Mouse (Mus musculus) cortical plate, adult 2 months (tissue): Measurements from ENCODE around the gene Dus1l. TPM values are rescaled to one million over a fixed set of nuclear protein-coding genes. Genes with fewer than 3 reads are reported as not detected.

Source experiments
- H3K27ac ChIP-seq: fragments of 200-500 bp; 2 replicates; pipeline ENCODE4 v1.5.1; 2012; ENCODE audit warnings: low read length, control low read depth, inconsistent platforms; ENCODE audit not compliant: insufficient read depth
- H3K4me1 ChIP-seq: fragments of 200-500 bp; 2 replicates; pipeline ENCODE4 v1.6.1; 2011; ENCODE audit warnings: low read length; ENCODE audit not compliant: control insufficient read depth, insufficient read depth
- H3K4me3 ChIP-seq: fragments of 200-500 bp; 2 replicates; pipeline ENCODE4 v1.5.1; 2011; ENCODE audit warnings: mild to moderate bottlenecking, low read length, control low read depth; ENCODE audit not compliant: insufficient read depth
- CTCF ChIP-seq: fragments of 200-500 bp; IDR thresholded peaks from 2 replicates; pipeline ENCODE4 v1.5.1; 2011; ENCODE audit warnings: mild to moderate bottlenecking, control low read depth, low read length; ENCODE audit not compliant: insufficient read depth; ENCODE audit errors: extremely low read depth
- POLR2A ChIP-seq: fragments of 200-500 bp; IDR thresholded peaks from 2 replicates; pipeline ENCODE4 v1.6.1; 2011; ENCODE audit warnings: mild to moderate bottlenecking, low read length, control low read depth; ENCODE audit not compliant: insufficient read depth; ENCODE audit errors: extremely low read depth
- polyA plus RNA-seq: library from polyadenylated mRNA; depleted of rRNA; stranded (reverse); fragments of >200 nt; gene quantifications from 2 replicates; pipeline ENCODE4 v1.2.3, GENCODE M21; 2012; rRNA removed

Gene Dus1l
- polyA plus RNA-seq, 1 experiment: 49.8 TPM

- TF ChIP-seq POLR2A (no peak), CTCF (no peak)
- Histone ChIP-seq H3K4me3 (no peak overlapping the region), H3K4me1 (no peaks in the 10 kb centered on the region), H3K27ac (no peak overlapping the region)
Measured at GRCm38 (mm10) chr11:120761811-120762671, 34.2 kb downstream of the Dus1l start.

DNA sequence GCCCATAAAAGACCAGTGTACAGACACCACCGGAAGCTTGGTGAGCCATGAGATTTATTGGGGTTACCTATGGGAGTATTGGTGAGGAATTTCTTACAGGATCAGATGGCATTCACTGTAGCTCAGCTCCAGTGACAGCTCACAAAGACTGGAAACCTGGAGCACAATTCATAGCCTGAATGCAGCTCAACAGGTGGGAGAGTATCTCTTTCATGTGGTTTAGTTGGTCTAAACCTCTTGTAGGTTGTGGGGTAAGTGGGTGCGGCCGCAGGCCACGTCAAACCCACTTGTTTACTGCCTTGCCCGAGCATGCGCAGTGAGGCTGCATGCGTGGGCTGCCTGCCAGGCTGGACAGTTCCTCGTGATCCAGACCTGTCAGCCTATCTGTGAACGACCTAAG lies 36.0 kb downstream of the Dus1l start:
- Histone ChIP-seq H3K4me3 (no peak overlapping the region), H3K4me1 (no peaks in the 10 kb centered on the region), H3K27ac (no peak overlapping the region)
- TF ChIP-seq POLR2A (no peak), CTCF (no peak)

DNA sequence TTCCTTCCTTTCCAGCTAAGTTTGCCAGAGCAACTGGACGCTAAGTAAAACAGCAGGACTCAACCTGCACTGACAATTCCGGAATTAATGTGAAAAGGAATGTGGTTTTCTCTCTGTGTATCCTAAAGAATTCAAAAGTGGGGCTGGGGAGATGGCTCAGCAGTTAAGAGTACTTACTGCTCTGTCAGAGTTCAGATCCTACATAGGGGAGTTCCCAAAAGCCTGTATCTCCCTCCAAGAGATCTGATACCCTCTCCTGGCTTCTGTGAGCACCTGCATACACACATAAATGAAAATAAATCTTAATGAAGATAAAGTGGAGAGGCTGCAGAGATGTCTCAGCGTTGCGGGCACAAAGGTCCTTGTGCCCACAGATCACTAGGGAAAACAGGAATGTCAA lies 44.6 kb downstream of the Dus1l start:
- TF ChIP-seq CTCF (no peak), POLR2A (no peak)
- Histone ChIP-seq H3K4me1 (no peaks in the 10 kb centered on the region), H3K27ac (no peak overlapping the region), H3K4me3 (no peak overlapping the region)

DNA sequence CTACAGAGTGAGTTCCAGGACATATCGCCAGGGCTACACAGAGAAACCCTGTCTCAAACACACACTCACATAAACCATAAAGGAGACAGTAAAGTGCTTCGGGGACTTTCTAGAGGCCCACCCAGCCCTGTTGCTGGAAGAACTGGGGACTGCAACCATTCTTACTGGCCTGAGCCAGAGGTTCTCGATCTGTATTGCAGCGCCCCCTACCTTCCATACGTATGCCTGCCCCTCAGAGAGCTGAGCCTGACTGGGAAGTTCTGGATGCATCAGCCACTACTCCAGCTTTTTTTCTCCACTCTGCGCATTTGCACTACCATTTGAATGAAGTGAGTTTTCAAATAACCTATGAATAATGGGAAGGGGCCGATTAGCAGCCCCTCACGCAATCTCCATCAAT lies 46.8 kb downstream of the Dus1l start:
- no peak overlapping the region for H3K27ac ChIP-seq
- H3K4me3 ChIP-seq: no peak overlapping the region

DNA sequence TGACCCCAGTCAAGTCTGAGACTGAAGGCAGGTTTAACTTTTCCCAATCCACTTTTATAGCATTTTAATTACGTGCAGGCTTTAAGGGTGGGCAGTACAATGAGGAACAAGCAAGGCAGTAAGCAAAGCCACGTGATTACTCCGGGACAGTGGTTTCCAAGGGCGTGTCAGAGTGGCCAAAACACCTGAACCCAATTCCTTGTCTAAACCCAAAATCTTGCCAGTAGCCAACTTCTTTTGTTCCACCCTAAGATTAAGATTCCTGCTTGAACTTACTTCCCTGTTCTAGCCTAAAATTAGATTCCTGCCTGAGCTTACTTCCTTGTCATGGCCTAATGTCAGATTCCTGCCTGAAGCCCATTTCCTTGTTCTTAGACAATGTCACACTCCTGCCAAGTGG lies 48.2 kb downstream of the Dus1l start:
- TF ChIP-seq POLR2A (no peak), CTCF (no peak)
- no peak overlapping the region for H3K4me3 ChIP-seq

More for the DNA sequence above, 46.8 kb downstream of the Dus1l start:
- no peaks in the 10 kb centered on the region for H3K4me1 ChIP-seq
- TF ChIP-seq CTCF (peak; percentile 26; the same call in 1 of the 2 replicates), POLR2A (no peak)

GRCm38 (mm10) chr11:120744121-120744701 lies 52.0 kb downstream of the Dus1l start:
- Histone ChIP-seq H3K27ac (no peak overlapping the region), H3K4me3 (no peak overlapping the region), H3K4me1 (no peaks in the 10 kb centered on the region)
- TF ChIP-seq CTCF: no peak
- no peak for TF ChIP-seq POLR2A

More for the DNA sequence above, 48.2 kb downstream of the Dus1l start:
- H3K4me1 ChIP-seq: no peaks in the 10 kb centered on the region
- no peak overlapping the region for H3K27ac ChIP-seq

- TF ChIP-seq POLR2A (no peak), CTCF (no peak)
- Histone ChIP-seq H3K4me1 (no peaks in the 10 kb centered on the region), H3K27ac (no peak overlapping the region), H3K4me3 (no peak overlapping the region)
Measured at GRCm38 (mm10) chr11:120740981-120741380, 55.2 kb downstream of the Dus1l start.

Other genes starting within 250 kb of the Dus1l start
- 158 and 160 TPM in 2 replicates for gene Mcrip1, start 246.7 kb downstream of the Dus1l start, polyA plus RNA-seq
- not detected in 2 replicates for gene Ppp1r27, start 245.3 kb downstream of the Dus1l start, polyA plus RNA-seq
- 88.9 and 91.2 TPM in 2 replicates for gene P4hb, start 223.2 kb downstream of the Dus1l start, polyA plus RNA-seq
- 416 and 442 TPM in 2 replicates for gene Arhgdia, start 214.8 kb downstream of the Dus1l start, polyA plus RNA-seq
- gene Alyref, start 198.0 kb downstream of the Dus1l start, polyA plus RNA-seq: 42.1 and 46.9 TPM in 2 replicates
- 148 and 161 TPM in 2 replicates for gene Anapc11, start 198.0 kb downstream of the Dus1l start, polyA plus RNA-seq
- gene Npb, start 187.9 kb downstream of the Dus1l start, polyA plus RNA-seq: 0.58 and 1.1 TPM in 2 replicates
- gene Pcyt2, start 178.5 kb downstream of the Dus1l start, polyA plus RNA-seq: 281 and 289 TPM in 2 replicates
- gene Sirt7, start 171.2 kb downstream of the Dus1l start, polyA plus RNA-seq: 98.2 and 105 TPM in 2 replicates
- 83.7 and 83.9 TPM in 2 replicates for gene Mafg, start 162.8 kb downstream of the Dus1l start, polyA plus RNA-seq
- gene Pycr1, start 152.6 kb downstream of the Dus1l start, polyA plus RNA-seq: 2.2 and 3.6 TPM in 2 replicates
- 3.4 and 3.6 TPM in 2 replicates for gene Myadml2, start 148.2 kb downstream of the Dus1l start, polyA plus RNA-seq
- 6.8 and 7.1 TPM in 2 replicates for gene Notum, start 135.2 kb downstream of the Dus1l start, polyA plus RNA-seq
- 46.2 and 46.8 TPM in 2 replicates for gene Aspscr1, start 123.4 kb downstream of the Dus1l start, polyA plus RNA-seq
- 36.2 and 40.2 TPM in 2 replicates for gene Cenpx, start 82.7 kb downstream of the Dus1l start, polyA plus RNA-seq
- gene Lrrc45, start 82.5 kb downstream of the Dus1l start, polyA plus RNA-seq: 114 and 137 TPM in 2 replicates
- 60.4 and 72.2 TPM in 2 replicates for gene Rac3, start 74.9 kb downstream of the Dus1l start, polyA plus RNA-seq
- gene Dcxr, start 69.1 kb downstream of the Dus1l start, polyA plus RNA-seq: 20.5 and 21.3 TPM in 2 replicates
- 4.6 and 4.9 TPM in 2 replicates for gene Cbr2, start 64.3 kb downstream of the Dus1l start, polyA plus RNA-seq
- 1.4 and 2.8 TPM in 2 replicates for gene Hmga1b, start 33.6 kb downstream of the Dus1l start, polyA plus RNA-seq
- gene Rfng, start 12.2 kb downstream of the Dus1l start, polyA plus RNA-seq: 98.9 and 103 TPM in 2 replicates
- 223 and 224 TPM in 2 replicates for gene Gps1, start 12.1 kb downstream of the Dus1l start, polyA plus RNA-seq
- 219 and 242 TPM in 2 replicates for gene Fasn, start 28.1 kb upstream of the Dus1l start, polyA plus RNA-seq
- gene Ccdc57, start 136.5 kb upstream of the Dus1l start, polyA plus RNA-seq: 11.0 and 13.1 TPM in 2 replicates
- gene Slc16a3, start 152.1 kb upstream of the Dus1l start, polyA plus RNA-seq: 6.1 and 7.1 TPM in 2 replicates
- gene Csnk1d, start 194.9 kb upstream of the Dus1l start, polyA plus RNA-seq: 108 and 110 TPM in 2 replicates
- gene Cd7, start 243.0 kb upstream of the Dus1l start, polyA plus RNA-seq: 3.4 and 3.8 TPM in 2 replicates